Mouse (Mus musculus) neural tube, embryonic 15.5 days (tissue): ENCODE data around the gene Zc2hc1c. TPM values are rescaled to one million over a fixed set of nuclear protein-coding genes. Genes with fewer than 3 reads are reported as not detected.

Experiments used
- ATAC-seq: fragments of 200-750 bp; cut with Nextera tagmentation; 2 replicates; pipeline ENCODE4 v1.8.0; 2017; ENCODE audit warnings: mild to moderate bottlenecking, moderate TSS enrichment, moderate library complexity; ENCODE audit not compliant: low FRiP score
- H3K27ac ChIP-seq: fragments of 300-500 bp; sonication (generic); replicated peaks from 2 replicates; pipeline ENCODE4 v1.5.1; 2015; ENCODE audit warnings: mild to moderate bottlenecking, inconsistent platforms
- H3K27me3 ChIP-seq: fragments of 300-500 bp; sonication (generic); replicated peaks from 2 replicates; pipeline ENCODE4 v1.6.1; 2015; ENCODE audit warnings: inconsistent platforms
- H3K36me3 ChIP-seq: fragments of 300-500 bp; sonication (generic); 2 replicates; pipeline ENCODE4 v1.6.1; 2015; ENCODE audit warnings: inconsistent platforms
- H3K4me1 ChIP-seq: fragments of 300-500 bp; sonication (generic); 2 replicates; pipeline ENCODE4 v1.6.1; 2015; ENCODE audit warnings: inconsistent platforms
- H3K4me2 ChIP-seq: fragments of 300-500 bp; sonication (generic); 2 replicates; pipeline ENCODE4 v1.6.1; 2015; ENCODE audit warnings: inconsistent platforms, mild to moderate bottlenecking, moderate library complexity
- H3K4me3 ChIP-seq: fragments of 300-500 bp; sonication (generic); replicated peaks from 2 replicates; pipeline ENCODE4 v1.5.1; 2015; ENCODE audit warnings: mild to moderate bottlenecking, inconsistent platforms
- H3K9ac ChIP-seq: fragments of 300-500 bp; sonication (generic); replicated peaks from 2 replicates; pipeline ENCODE4 v1.6.1; 2015; ENCODE audit warnings: mild to moderate bottlenecking, inconsistent platforms
- H3K9me3 ChIP-seq: fragments of 300-500 bp; sonication (generic); replicated peaks from 2 replicates; pipeline ENCODE4 v1.6.1; 2016; ENCODE audit warnings: inconsistent platforms
- WGBS: fragments of 180-500 bp; shearing (Covaris S2); methylation state at CpG from one replicate; pipeline ENCODE4 v1.1.7; 2015; ENCODE audit warnings: mixed read lengths; 5-methylcytosine and 5-hydroxymethylcytosine counted together
- polyA plus RNA-seq: library from polyadenylated mRNA; unstranded; fragments of >200 nt; fragmentation: Nextera tagmentation; extraction: Ambion mirVana; gene quantifications from 2 replicates; pipeline ENCODE4 v1.2.1, GENCODE M21; 2015

The Zc2hc1c gene
- polyA plus RNA-seq, 1 experiment from 2014 or later = 1.4 TPM

- no peak overlapping the region for H3K27ac ChIP-seq
- H3K36me3 ChIP-seq = peaks cover 32% of the 10 kb centered on the region
- ATAC-seq = no peak
Measured at GRCm38 (mm10) chr12:85298127-85298834, 9.9 kb downstream of the Zc2hc1c start.

GRCm38 (mm10) chr12:85298835-85299180, 10.4 kb downstream of the Zc2hc1c start:
- Histone ChIP-seq H3K27ac (no peak overlapping the region), H3K4me2 (no peak overlapping the region), H3K4me3 (no peak overlapping the region), H3K27me3 (no peaks in the 10 kb centered on the region), H3K36me3 (peaks cover 38% of the 10 kb centered on the region), H3K9me3 (no peaks in the 10 kb centered on the region; the same call in 1 of the 2 replicates), H3K9ac (no peak overlapping the region), H3K4me1 (peaks cover 10% of the 10 kb centered on the region)
- 81% methylated on average over 1 of the region's 1 CpGs for WGBS
- no peak for ATAC-seq

More at GRCm38 (mm10) chr12:85298127-85298834, 9.9 kb downstream of the Zc2hc1c start:
- H3K4me1 ChIP-seq = peaks cover 10% of the 10 kb centered on the region
- H3K9me3 ChIP-seq = no peaks in the 10 kb centered on the region; the same call in 1 of the 2 replicates
- no peak overlapping the region for H3K4me3 ChIP-seq
- H3K4me2 ChIP-seq = no peak overlapping the region
- WGBS = 30% methylated on average over 11 of the region's 11 CpGs
- H3K27me3 ChIP-seq = no peaks in the 10 kb centered on the region
- H3K9ac ChIP-seq = no peak overlapping the region

GRCm38 (mm10) chr12:85303256-85303655, 14.9 kb downstream of the Zc2hc1c start:
- no peak for ATAC-seq
- H3K27me3 ChIP-seq = no peaks in the 10 kb centered on the region
- no peak overlapping the region for H3K4me3 ChIP-seq
- H3K27ac ChIP-seq = no peak overlapping the region
- peaks cover 4% of the 10 kb centered on the region; the same call in 1 of the 2 replicates for H3K4me1 ChIP-seq
- H3K9me3 ChIP-seq = no peaks in the 10 kb centered on the region
- peaks cover 78% of the 10 kb centered on the region for H3K36me3 ChIP-seq
- no peak overlapping the region for H3K9ac ChIP-seq
- WGBS = 86% methylated on average over 2 of the region's 2 CpGs
- no peak overlapping the region for H3K4me2 ChIP-seq

- no peaks in the 10 kb centered on the region for H3K27me3 ChIP-seq
- peaks cover 92% of the 10 kb centered on the region for H3K36me3 ChIP-seq
- WGBS = 67% methylated on average over 4 of the region's 4 CpGs
- H3K4me2 ChIP-seq = no peak overlapping the region
- no peak overlapping the region for H3K4me3 ChIP-seq
- H3K4me1 ChIP-seq = peaks cover 2% of the 10 kb centered on the region; the same call in 1 of the 2 replicates
- H3K9me3 ChIP-seq = no peaks in the 10 kb centered on the region
- H3K27ac ChIP-seq = no peak overlapping the region
- no peak for ATAC-seq
- H3K9ac ChIP-seq = no peak overlapping the region
Measured at GRCm38 (mm10) chr12:85304725-85305124, 16.3 kb downstream of the Zc2hc1c start.

- Histone ChIP-seq H3K4me2 (no peak overlapping the region), H3K36me3 (peaks cover 91% of the 10 kb centered on the region), H3K27ac (peak overlapping the region; percentile 35; the same call in 1 of the 2 replicates), H3K27me3 (no peaks in the 10 kb centered on the region), H3K4me1 (peaks cover 2% of the 10 kb centered on the region; the same call in 1 of the 2 replicates), H3K9me3 (no peaks in the 10 kb centered on the region), H3K4me3 (no peak overlapping the region), H3K9ac (no peak overlapping the region)
- 43% methylated on average over 16 of the region's 16 CpGs for WGBS
- peak; percentile 77; the same call in 1 of the 2 replicates for ATAC-seq
Measured at GRCm38 (mm10) chr12:85305247-85305892, 17.0 kb downstream of the Zc2hc1c start.

- peaks cover 2% of the 10 kb centered on the region; the same call in 1 of the 2 replicates for H3K4me1 ChIP-seq
- 59% methylated on average over 3 of the region's 3 CpGs for WGBS
- H3K36me3 ChIP-seq = peaks cover 93% of the 10 kb centered on the region
- ATAC-seq = no peak
- no peaks in the 10 kb centered on the region for H3K27me3 ChIP-seq
- H3K27ac ChIP-seq = no peak overlapping the region
- H3K4me3 ChIP-seq = no peak overlapping the region
- H3K4me2 ChIP-seq = no peak overlapping the region
- H3K9me3 ChIP-seq = no peaks in the 10 kb centered on the region
- H3K9ac ChIP-seq = no peak overlapping the region
Measured at GRCm38 (mm10) chr12:85308651-85309050, 20.3 kb downstream of the Zc2hc1c start.

GRCm38 (mm10) chr12:85330153-85330552, 41.8 kb downstream of the Zc2hc1c start:
- no peak for ATAC-seq

GRCm38 (mm10) chr12:85337567-85338311, 49.3 kb downstream of the Zc2hc1c start:
- ATAC-seq = no peak
- 90% methylated on average over 6 of the region's 6 CpGs for WGBS
- H3K4me3 ChIP-seq = peak overlapping the region; percentile 96

More at GRCm38 (mm10) chr12:85330153-85330552, 41.8 kb downstream of the Zc2hc1c start:
- no peaks in the 10 kb centered on the region for H3K4me1 ChIP-seq
- WGBS = 92% methylated on average over 7 of the region's 7 CpGs
- no peaks in the 10 kb centered on the region for H3K9me3 ChIP-seq
- H3K36me3 ChIP-seq = peaks cover 77% of the 10 kb centered on the region
- no peak overlapping the region for H3K27ac ChIP-seq
- no peak overlapping the region for H3K4me3 ChIP-seq
- H3K27me3 ChIP-seq = no peaks in the 10 kb centered on the region
- no peak overlapping the region for H3K4me2 ChIP-seq
- no peak overlapping the region for H3K9ac ChIP-seq

GRCm38 (mm10) chr12:85338815-85339214, 50.4 kb downstream of the Zc2hc1c start:
- peaks cover 21% of the 10 kb centered on the region for H3K36me3 ChIP-seq
- H3K9ac ChIP-seq = peak overlapping the region; percentile 97
- H3K4me1 ChIP-seq = peaks cover 18% of the 10 kb centered on the region
- H3K4me3 ChIP-seq = peak overlapping the region; percentile 96
- H3K27me3 ChIP-seq = no peaks in the 10 kb centered on the region
- peak overlapping the region; percentile 90 for H3K4me2 ChIP-seq
- peak; percentile 65 for ATAC-seq
- H3K9me3 ChIP-seq = no peaks in the 10 kb centered on the region
- peak overlapping the region; percentile 87 for H3K27ac ChIP-seq
- under 1% methylated on average over 41 of the region's 42 CpGs for WGBS

More at GRCm38 (mm10) chr12:85337567-85338311, 49.3 kb downstream of the Zc2hc1c start:
- Histone ChIP-seq H3K27ac (no peak overlapping the region), H3K9ac (no peak overlapping the region), H3K4me1 (peaks cover 18% of the 10 kb centered on the region), H3K36me3 (peaks cover 27% of the 10 kb centered on the region), H3K4me2 (peak overlapping the region; percentile 90), H3K9me3 (no peaks in the 10 kb centered on the region), H3K27me3 (no peaks in the 10 kb centered on the region)

- peak within 1 kb of the TSS; percentile 90 for H3K4me2 ChIP-seq
- peak within 1 kb of the TSS; percentile 87 for H3K27ac ChIP-seq
- no peaks in the 10 kb centered on the region for H3K9me3 ChIP-seq
- peak; percentile 88 for ATAC-seq
- peak within 1 kb of the TSS; percentile 96 for H3K4me3 ChIP-seq
- peaks cover 16% of the 10 kb centered on the region for H3K36me3 ChIP-seq
- peak within 1 kb of the TSS; percentile 97 for H3K9ac ChIP-seq
- WGBS = 1% methylated on average over 35 of the region's 36 CpGs
- peaks cover 18% of the 10 kb centered on the region for H3K4me1 ChIP-seq
- H3K27me3 ChIP-seq = no peaks in the 10 kb centered on the region
Measured at GRCm38 (mm10) chr12:85339243-85339729, 50.9 kb downstream of the Zc2hc1c start, which contains the start of gene Nek9. Gene Nek9 (minus strand): TSS chr12:85339362.

- no peaks in the 10 kb centered on the region for H3K27me3 ChIP-seq
- no peak for ATAC-seq
- no peak overlapping the region for H3K27ac ChIP-seq
- no peak overlapping the region for H3K9ac ChIP-seq
- no peak overlapping the region for H3K4me3 ChIP-seq
- H3K36me3 ChIP-seq = peaks cover 10% of the 10 kb centered on the region; the same call in 1 of the 2 replicates
- peaks cover 18% of the 10 kb centered on the region for H3K4me1 ChIP-seq
- H3K9me3 ChIP-seq = no peaks in the 10 kb centered on the region
- peak overlapping the region; percentile 90 for H3K4me2 ChIP-seq
- WGBS = 49% methylated on average over 4 of the region's 4 CpGs
Measured at GRCm38 (mm10) chr12:85339947-85340346, 51.6 kb downstream of the Zc2hc1c start.
